22 mouse cellular contexts compared by ENCODE assay signal in genomic region chr4:98085060-98085459, GRCm38 (mm10).
DNase-seq lines count a peak whose midpoint lies in the region; ATAC-seq lines count a peak whose summit lies in the region.
"Had no signal": no experiment of that assay in that cellular context is flagged by ENCODE, and none has a peak within 500 bp of the region (broad histone marks: within the 10 kb centered on the region; RNA-seq: fewer than 3 reads in every experiment).

No protein-coding gene starts in this region.

- H3K4me3 ChIP-seq in heart, embryonic 12.5 days, result no peak overlapping the region
- H3K4me3 ChIP-seq: embryonic facial prominence, embryonic 15.5 days; erythroblast, embryonic 14.5 days; forebrain, embryonic 10.5 days; heart, adult 2 months; hindbrain, embryonic 13.5 days had no signal

- H3K9me3 ChIP-seq in heart, embryonic 12.5 days (replicated peaks), result no peaks in the 10 kb centered on the region
- H3K9me3 ChIP-seq: embryonic facial prominence, embryonic 15.5 days; forebrain, embryonic 10.5 days; hindbrain, embryonic 13.5 days had no signal

- H3K4me1 ChIP-seq in heart, embryonic 12.5 days (replicated peaks), result peaks cover 43% of the 10 kb centered on the region

- H3K36me3 ChIP-seq in heart, embryonic 12.5 days, result 0 out of 2 replicates have a peak, but pooled peaks cover 6% of the 10 kb centered on the region
- H3K36me3 ChIP-seq: embryonic facial prominence, embryonic 15.5 days; forebrain, embryonic 10.5 days; hindbrain, embryonic 13.5 days had no signal

- no peaks in the 10 kb centered on the region for H3K27me3 ChIP-seq in heart, embryonic 12.5 days (replicated peaks)
- H3K27me3 ChIP-seq: embryonic facial prominence, embryonic 15.5 days; hindbrain, embryonic 13.5 days had no signal

- H3K4me2 ChIP-seq in heart, embryonic 12.5 days, result no peak overlapping the region
- H3K4me2 ChIP-seq: embryonic facial prominence, embryonic 15.5 days; heart, embryonic 11.5 days; hindbrain, embryonic 13.5 days had no signal

- ATAC-seq in heart, embryonic 12.5 days (ENCODE audit: insufficient number of reproducible peaks, low FRiP score), result no peak
- ATAC-seq: CD4-positive, CD25-positive, alpha-beta regulatory T cell, adult 4 months; forebrain, embryonic 14.5 days; inflammation-experienced regulatory T-cells, adult 6 months; intestine, postnatal 0 days had no signal

- peak; percentile 74 for DNase-seq in heart, adult 11 months
- DNase-seq in layer of hippocampus, adult 11-12 months (ENCODE audit: low spot score), result peak; percentile 47
- no peak for DNase-seq in layer of hippocampus, postnatal 25 days (ENCODE audit: extremely low spot score in 1 of 2, low spot score in 1 of 2)
- peak; percentile 22 to 56 for DNase-seq in layer of hippocampus, adult 8-10 months (ENCODE audit: low spot score in 2 of 2)
- DNase-seq in frontal cortex, adult 2 months (ENCODE audit: extremely low spot score in 1 of 2, low spot score in 1 of 2), result no peak
- no peak for DNase-seq in adrenal gland, adult 18-20 months (ENCODE audit: low spot score in 2 of 2)
- DNase-seq: adrenal gland, postnatal 14 days; B cell, adult 2 months; cerebellum, adult 18-20 months; cerebellum, postnatal 10 days; heart, adult 2 months; heart, postnatal 4 days had no signal

- no peak overlapping the region for H3K27ac ChIP-seq in heart, embryonic 12.5 days (ENCODE audit: poor library complexity, severe bottlenecking)
- H3K27ac ChIP-seq: embryonic facial prominence, embryonic 15.5 days; forebrain, embryonic 10.5 days; hindbrain, embryonic 13.5 days had no signal

- WGBS in heart, embryonic 12.5 days, result 87% methylated on average over 6 of the region's 6 CpGs

- no peak overlapping the region for H3K9ac ChIP-seq in heart, embryonic 12.5 days
- H3K9ac ChIP-seq: embryonic facial prominence, embryonic 15.5 days; hindbrain, embryonic 13.5 days had no signal

Comparison
In these comparisons a context has a peak if more than half of its experiments do, and no peak if none do; other contexts are left out.
1. DNase-seq: peak in heart, adult 11 months (single experiment), layer of hippocampus, adult 11-12 months (single experiment) and layer of hippocampus, adult 8-10 months (2 of 2); none in layer of hippocampus, postnatal 25 days (0 of 2), frontal cortex, adult 2 months (0 of 2) and adrenal gland, adult 18-20 months (0 of 2).